Mouse (Mus musculus): ENCODE measurements around the gene Ckap2l.

The Ckap2l gene

DNA sequence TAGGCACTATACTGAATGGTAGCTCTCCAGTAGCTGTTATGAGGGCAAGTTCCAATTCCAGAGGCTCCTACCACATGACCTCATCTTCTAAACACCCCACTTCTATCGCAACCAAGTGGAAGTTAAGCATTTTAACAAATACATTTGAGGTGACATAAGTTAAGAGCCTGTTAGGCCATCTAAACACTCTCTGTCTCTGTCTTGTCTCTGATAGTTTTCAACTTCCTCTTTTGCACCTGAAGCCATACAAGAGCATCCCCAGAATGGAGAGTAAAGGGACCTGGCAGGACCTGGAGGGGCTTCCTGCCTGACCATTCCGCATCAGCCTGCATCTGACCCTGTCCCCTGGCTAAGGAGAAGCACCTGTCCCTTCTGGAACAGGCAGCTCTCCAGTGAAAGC, 62.3 kb downstream of the Ckap2l start:
- DNase-seq (ENCODE audit: low spot score): no peak

DNA sequence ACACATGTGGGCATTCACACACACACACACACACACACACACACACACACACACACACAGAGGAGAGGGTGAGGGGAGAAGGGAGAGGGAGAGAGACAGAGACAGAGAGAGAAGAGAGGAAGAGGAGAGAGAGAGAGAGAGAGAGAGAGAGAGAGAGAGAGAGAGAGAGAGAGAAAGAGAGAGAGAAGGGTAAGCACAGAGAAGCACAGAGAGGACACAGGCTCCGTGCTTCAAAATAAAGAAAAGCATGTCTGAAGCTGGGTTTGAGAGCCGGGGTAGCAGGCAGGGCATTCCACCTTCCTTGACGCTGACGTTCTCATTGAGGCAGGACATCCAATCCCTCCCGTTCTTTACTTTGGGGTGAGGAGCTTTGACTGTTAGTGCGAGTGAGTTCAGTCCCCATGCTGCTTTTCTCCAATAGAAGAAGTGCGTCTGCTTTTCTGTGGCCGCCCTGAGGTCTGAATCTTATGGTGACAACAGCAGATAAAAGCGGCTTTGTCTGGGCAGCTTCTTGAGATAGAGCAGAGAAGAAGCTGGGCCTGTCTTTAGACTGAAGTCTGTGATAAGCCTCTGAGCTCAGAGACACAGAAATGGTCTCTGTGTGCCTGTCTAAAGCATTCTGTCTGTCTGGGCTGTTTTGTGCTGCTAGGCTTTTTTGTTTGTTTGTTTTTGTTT, 63.1 kb downstream of the Ckap2l start:
- no peak for DNase-seq (ENCODE audit: low spot score)

DNA sequence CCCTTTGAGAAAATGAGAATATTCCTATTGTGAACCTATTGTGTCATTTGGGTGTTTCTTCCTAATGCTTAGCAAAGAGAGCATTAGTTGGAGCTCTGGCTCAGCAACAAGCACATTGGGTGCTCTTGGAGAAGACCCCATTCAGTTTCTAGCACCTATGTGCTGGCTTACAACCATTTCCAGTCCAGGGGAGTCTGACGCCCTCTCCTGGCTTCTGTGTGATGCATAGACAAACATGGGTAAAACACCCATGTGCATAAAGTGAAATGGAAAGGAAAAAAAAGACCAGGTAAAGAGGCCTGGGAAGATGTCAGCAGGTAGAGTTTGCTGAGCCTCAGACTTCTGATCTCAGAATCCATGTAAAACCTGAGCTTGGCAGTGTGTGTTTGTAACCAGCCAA, 63.8 kb downstream of the Ckap2l start:
- DNase-seq (ENCODE audit: low spot score): no peak

DNA sequence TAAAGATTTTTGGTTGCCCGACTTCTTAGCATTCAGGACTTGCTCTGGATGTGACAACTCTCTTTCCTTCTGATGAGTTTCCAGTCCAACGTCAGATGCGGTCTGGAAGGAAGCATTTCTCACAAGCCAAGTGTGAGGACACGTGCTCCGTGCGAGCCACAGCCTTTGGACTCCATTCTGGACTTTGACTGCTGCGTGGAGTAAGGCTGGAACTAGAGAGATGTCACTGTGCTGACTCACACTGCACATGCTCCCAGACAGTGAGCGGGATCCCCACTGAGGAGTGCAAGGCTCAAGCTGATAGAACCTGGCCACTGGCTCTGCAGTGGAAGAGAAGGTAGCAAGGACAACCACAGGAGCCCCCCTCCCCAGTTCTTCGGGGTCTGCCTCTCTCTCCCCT, 64.5 kb downstream of the Ckap2l start:
- no peak for DNase-seq (ENCODE audit: low spot score)

DNA sequence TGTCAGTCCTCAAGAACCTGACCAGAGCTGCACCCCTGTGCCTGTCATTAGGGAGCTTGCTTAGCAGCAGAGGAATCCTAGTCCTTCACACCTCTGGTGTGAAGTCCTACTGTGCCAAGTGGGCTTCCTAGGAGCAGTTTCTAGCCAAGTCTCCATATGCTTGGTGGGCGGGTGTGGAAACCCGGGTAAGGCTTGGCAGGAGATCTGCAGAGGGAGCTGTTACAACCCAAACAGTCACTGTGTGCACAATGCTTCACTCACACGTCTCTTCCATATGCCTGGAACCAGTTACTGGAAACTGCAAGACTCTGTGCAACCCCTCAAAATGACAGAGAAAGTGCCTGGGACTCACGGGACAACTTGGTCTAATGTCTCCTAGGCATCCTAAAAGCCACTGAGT, 65.0 kb downstream of the Ckap2l start:
- no peak for DNase-seq (ENCODE audit: low spot score)

DNA sequence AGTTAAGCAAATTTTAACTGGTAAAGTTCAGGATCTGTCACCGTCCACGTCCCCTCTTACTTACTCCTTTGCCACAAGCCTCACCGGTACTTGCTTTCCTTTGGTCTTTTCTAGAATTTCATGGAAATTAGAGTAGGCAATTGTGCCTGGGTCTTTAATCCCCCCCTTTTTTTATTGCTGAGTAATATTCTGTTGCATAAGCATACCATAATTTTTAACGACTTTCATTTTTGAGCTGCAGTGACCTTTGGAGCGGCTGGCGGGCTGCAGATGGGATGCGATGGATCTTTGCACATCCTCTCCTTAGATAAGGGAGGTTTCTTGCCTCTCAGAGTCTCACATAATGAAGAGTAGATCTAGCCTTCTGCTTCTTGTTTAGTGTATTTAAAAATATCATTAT, 67.7 kb downstream of the Ckap2l start:
- DNase-seq (ENCODE audit: low spot score): no peak

DNA sequence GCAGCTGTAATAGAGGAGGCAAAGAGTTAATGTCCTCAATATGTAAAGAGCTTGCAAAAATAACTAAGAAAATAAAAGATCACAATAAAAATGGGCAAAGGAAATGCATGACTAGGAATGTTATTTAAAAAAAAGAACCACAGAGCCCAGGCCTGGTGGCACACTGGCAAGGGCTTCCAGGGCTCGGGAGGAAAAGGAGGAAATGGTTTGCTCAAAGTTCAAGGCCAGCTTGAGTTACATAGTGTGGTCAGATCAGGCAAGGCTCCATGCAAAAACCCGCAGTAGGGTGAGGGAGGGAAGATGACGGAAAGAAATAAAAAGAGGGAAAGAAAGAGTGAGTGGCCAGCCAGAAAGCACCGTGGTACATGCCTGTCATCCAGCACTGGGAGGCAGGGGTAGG, 68.4 kb downstream of the Ckap2l start:
- DNase-seq (ENCODE audit: low spot score): no peak

DNA sequence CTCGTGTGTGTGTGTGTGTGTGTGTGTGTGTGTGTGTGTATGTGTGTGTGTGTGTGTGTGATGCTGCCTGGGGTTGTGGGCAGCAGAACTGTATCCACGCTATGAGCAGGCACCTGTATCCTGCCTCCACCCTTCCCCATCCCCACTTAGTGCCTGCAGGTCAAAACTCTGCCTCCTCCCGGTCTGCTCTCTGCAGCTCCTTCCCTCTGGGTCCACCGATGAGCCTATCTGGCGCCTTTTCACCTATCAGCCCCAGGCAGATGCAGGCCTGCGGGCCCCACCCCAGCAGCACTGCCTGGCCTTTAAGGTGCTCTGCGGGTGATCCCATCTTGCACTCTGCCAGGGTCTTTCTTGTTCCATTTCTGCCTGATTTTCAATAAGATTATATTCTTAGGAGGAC, 69.3 kb downstream of the Ckap2l start:
- no peak for DNase-seq (ENCODE audit: low spot score)

DNA sequence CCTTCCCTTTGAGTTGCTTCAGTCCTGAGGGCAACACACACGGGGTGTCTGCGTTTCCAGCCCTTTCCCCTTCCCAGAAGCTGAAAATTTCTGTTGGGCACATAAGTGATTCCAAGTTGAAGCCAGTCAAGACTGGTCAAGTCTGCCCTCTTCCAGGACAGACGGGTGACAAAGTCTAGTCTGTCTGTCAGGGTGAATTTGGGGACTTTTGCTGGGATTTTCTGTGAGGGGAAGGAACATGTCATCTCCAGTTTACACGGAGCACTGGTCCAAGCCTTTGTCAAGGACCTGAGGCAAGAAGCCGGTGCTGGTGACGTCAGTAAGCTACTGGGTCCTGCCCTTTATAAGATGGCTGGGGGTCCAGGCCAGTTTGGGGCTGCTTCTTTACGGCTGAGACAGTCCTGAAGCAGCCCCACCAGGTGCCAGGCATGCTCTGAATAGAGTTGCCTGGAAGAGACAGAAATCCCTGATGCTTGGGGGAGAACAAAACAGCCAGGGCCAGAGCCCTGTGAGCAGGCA, 69.9 kb downstream of the Ckap2l start:
- no peak for DNase-seq (ENCODE audit: low spot score)

DNA sequence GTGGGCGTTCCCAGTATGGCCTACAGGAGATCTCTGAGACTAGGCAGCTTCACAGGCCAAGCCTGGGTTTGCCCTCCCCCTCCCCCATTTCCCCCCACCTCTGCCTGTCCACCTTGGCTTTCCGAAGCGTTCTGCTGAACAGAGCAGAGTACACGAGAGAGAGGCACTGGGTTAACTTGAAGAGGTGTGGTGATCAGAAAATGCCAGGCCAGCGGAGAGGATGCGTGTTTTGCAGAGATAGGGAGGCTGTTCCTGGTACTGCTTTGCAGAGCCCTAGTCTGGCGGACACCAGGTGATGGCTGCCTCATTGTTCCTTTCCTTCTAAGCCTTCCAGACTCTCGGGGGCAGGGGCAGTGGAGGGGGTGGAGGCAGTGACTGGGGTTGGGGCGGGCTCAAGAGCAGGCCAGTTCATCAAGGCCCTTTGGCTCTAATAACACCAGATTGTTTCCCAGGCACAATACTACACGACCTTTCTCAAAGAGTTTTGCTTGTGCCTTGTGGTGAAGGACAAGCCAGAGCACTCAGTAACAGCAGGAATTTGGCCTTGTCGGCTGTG, 70.6 kb downstream of the Ckap2l start:
- no peak for DNase-seq (ENCODE audit: low spot score)

DNA sequence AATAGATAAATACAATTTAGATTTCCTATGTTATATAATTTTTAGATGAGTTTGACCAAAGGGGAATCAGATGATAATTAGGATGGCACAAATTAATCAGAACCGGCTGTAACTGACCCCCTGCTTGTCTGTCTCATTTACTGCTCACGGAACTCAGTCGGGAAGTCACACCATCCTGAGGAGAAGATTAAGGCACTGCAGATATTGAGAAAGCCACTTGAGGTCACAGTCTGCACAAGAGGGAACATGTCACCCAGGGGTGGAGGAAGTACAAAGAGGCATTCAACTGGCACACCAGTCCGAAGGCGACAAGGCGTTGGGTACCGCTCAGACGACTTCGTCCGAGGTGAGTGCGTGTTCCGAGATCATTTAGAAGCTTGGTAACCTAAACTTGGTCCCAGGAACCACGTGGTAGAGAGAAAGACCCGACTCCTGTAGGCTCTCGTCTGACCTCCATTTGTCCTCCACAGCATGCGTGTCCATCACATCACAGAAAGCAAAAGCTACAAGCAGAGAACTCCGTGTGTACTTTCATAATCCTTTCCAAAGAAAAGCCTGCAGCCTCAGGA, 71.7 kb downstream of the Ckap2l start:
- no peak for DNase-seq (ENCODE audit: low spot score)

DNA sequence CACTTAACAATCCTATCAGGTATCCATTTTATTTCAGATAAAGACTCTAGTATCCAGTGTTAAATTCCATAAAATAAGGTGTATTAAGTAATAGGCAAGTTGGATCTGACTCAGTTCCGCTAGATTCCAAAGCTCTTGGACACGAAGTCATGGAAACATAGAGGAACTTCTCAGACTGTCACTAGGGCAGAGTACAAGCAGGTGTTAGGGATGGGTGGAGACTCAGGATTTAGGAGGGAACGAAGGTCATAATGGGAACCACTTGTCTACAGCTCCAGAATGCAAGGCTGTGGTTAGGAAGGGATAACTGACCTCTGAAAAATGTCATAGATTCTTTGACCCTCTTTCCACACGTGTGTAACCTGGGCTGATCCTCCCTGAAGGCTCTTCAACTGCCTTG, 72.8 kb downstream of the Ckap2l start:
- no peak for DNase-seq (ENCODE audit: low spot score)

DNA sequence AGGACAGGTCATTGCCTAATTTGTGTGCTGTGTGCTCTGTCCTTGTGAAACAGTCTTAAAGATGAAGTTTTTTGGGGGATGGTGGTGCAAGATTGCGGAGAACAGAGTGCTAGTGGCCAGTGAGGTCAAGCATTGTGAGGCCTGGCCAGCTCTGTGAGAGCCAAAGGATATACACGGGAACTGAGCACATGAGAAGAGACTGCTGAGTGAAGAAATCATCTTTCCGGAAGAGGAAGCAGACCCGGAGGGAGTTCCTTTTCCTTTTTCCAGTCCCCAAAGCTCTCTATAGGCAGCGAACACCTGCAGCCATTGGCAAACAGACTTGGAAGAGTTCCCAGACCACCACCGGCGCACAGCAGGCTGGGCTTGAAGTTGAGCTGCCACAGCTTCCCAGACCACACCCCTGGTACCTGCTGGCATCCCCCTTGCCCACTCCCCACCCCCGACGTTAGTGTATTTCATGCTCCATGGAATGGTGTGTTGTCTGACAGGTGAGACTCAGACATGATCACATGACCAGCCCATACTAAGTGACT, 75.8 kb downstream of the Ckap2l start:
- DNase-seq (ENCODE audit: low spot score): no peak

DNA sequence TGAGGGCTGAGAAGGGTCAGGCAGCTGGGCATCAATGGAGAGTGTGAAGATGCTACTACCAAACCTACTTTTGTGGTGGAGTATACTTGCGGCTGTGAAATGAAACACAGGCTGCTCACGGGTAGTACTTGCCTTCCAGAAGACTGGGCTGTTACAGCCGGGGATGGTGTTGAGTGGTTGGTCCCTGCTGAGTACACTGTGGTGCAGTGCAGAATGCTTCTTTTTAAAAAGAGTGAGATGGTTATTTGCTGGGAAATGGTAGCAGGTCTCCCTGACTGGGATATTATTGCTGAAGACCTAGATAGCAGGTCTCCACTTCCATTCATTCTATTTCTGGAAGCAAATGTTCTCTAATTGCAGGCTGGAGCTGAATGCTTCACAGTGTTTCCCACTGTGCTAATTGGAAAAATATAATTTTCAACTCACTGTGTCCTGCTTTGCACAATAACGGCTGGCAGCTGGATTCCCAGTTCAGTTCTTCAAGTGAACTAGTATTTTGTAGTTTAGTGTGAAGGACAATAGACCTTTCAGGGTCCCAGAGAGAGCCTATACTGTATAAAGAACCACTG, 78.4 kb downstream of the Ckap2l start:
- no peak for DNase-seq (ENCODE audit: low spot score)

Data from embryo, embryonic 10 days (tissue).